Mouse (Mus musculus): ENCODE measurements at regions not wholly inside any gene's neighbourhood (a gene's known extent, or its start where the extent isn't known, plus 50 kb on each side); places are given as distances from the start of the nearest gene placed in this dataset.
"Not testable (repeated sequence)": the region's sequence is repeated elsewhere in the genome, so short reads cannot be mapped to it uniquely, and the experiment has no call there.

- DNase-seq (ENCODE audit: low spot score in 2 of 2): no peak
Measured at GRCm38 (mm10) chr5:61240498-61240897, 568.1 kb upstream of the G6pd2 start.

GRCm38 (mm10) chr5:61288506-61288905, 520.1 kb upstream of the G6pd2 start:
- not testable (repeated sequence) for DNase-seq (ENCODE audit: low spot score in 2 of 2)

GRCm38 (mm10) chr5:61314951-61315350, 493.7 kb upstream of the G6pd2 start:
- no peak for DNase-seq (ENCODE audit: low spot score in 2 of 2)

DNA sequence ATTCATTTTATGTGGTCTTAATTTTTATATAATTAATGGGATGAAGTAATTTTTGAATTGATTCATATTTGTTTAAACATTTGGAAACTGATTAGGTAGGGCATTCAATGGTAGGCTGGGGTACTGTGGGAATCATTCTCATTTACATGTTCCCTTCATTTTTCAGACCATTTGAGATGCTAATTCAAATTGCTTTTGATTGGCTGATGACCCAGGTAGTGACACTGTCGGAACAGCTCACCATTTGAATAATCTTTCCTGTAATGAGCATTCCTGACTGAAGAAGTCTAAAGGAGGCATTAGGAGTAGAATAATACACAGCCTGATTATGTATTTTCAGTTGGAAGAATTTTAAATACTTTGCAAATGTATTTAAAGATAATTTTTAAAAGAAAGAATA, 457.2 kb upstream of the G6pd2 start:
- no peak for DNase-seq (ENCODE audit: low spot score in 2 of 2)

- DNase-seq (ENCODE audit: low spot score in 2 of 2): peak; percentile 1 to 52
Measured at GRCm38 (mm10) chr5:61355263-61355981, 453.2 kb upstream of the G6pd2 start.

- no peak for DNase-seq (ENCODE audit: low spot score in 2 of 2)
Measured at GRCm38 (mm10) chr5:61372901-61373300, 435.7 kb upstream of the G6pd2 start.

DNA sequence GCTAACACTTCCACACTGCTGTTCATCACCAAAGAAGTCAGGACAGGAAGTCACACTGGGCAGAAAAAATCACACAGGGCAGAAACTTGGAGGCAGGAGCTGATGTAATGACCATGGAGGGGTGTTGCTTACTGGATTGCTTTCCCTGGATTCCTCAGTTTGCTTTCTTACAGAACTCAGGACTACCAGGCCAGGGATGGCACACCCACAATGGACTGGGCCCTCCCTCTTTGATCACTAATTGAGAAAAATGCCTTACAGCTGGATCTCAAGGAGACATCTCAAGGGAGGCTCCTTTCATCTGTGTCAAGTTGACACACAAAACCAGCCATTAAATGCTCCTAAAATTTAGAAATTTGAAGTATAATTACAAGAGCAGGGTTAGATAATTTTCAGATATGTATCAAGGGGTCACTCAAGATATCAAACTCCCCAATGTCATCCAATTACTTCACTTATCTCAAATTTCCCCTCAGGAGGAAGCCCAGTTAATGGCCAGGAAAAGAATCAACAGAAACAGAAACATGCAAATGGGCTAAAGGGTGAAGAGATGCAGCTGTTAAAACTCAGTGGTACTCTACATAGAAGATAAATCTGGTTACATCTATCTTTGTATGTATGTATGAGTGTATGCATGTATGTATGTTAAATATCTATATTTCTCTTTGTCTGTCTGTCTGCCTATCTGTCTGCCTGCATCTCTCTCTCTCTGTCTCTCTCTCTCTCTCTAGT, 413.5 kb upstream of the G6pd2 start:
- DNase-seq (ENCODE audit: low spot score in 2 of 2): no peak

Data from layer of hippocampus, postnatal 14 days (tissue).